Mouse (Mus musculus) lung, adult 2 months (tissue): Measurements from ENCODE around the gene Sall4.

Experiments
- CTCF ChIP-seq: fragments of 200-500 bp; IDR thresholded peaks from 2 replicates; pipeline ENCODE4 v1.5.1; 2011; ENCODE audit warnings: mild to moderate bottlenecking, low read length, control low read depth; ENCODE audit not compliant: insufficient read depth
- POLR2A ChIP-seq: fragments of 200-500 bp; IDR thresholded peaks from 2 replicates; pipeline ENCODE4 v1.6.1; 2011; ENCODE audit warnings: low read depth, mild to moderate bottlenecking, control low read depth, low read length, borderline replicate concordance; ENCODE audit errors: extremely low read depth

DNA sequence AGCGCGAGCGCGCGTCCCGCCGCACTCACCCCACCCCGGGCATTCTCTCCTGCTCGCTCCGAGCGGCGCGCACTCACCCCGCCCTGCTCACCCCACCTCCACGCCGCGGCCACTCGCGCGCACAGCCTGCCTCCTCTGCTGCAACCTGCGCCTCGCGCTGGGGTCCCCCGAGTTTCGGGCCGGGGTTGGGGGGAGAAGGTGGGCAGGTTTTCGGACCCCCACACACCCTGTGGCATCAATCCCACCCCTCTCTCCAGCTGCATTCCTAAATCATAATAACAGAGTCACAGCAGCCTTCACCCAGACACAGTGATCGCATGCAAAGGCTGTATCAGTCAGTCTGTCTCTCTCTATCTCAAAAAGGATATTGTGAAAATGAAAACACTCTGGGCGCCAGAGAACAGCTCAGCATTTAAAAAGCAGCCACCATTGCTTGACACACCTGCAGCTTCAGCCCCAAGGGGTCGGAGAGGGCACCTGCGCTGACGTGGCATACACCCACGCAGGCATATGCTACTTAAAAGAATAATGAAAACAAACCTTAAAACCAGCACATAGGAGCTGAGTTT lies 25.6 kb downstream of the Sall4 start, which contains the start of gene Atp9a:
- TF ChIP-seq CTCF: no peak
- TF ChIP-seq POLR2A: no peak
